Mouse (Mus musculus) heart, adult 2 months (tissue): Measurements from ENCODE around the gene Gm28036.

Experiments
- CTCF ChIP-seq: fragments of 200-600 bp; IDR thresholded peaks from 2 replicates; pipeline ENCODE4 v1.8.1; 2022; ENCODE audit warnings: antibody characterized with exemption, mild to moderate bottlenecking, moderate library complexity
- EP300 ChIP-seq: fragments of 200-500 bp; IDR thresholded peaks from 2 replicates; pipeline ENCODE4 v1.6.1; 2011; ENCODE audit warnings: low read depth, low read length, control low read depth; ENCODE audit not compliant: insufficient read depth
- POLR2A ChIP-seq: fragments of 200-500 bp; IDR thresholded peaks from 2 replicates; pipeline ENCODE4 v1.6.1; 2011; ENCODE audit warnings: mild to moderate bottlenecking, low read depth, low read length, control low read depth; ENCODE audit not compliant: insufficient read depth

DNA sequence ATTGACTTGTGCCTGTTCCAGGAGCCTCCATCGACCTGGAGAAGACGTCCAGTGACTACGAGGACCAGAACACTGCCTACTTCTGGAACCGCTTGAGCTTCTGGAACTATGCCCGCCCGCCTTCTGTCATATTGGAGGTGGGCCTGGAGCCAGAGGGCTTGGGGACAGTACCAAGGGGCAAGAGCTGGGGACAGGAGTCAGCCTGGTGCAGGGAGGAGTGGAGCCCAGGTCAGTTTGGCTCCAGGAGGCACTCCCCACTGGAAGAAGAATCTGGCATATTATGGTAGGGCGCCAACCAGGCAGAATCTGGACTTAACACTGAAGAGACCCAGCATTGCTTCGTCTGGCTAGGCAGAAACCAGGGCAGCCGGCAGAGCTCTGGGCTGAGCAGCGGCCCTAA, 59.0 kb downstream of the Gm28036 start:
- TF ChIP-seq CTCF (no peak), POLR2A (no peak), EP300 (no peak)
